Mouse (Mus musculus): ENCODE measurements around the gene Saysd1. TPM values are rescaled to one million over a fixed set of nuclear protein-coding genes. Genes with fewer than 3 reads are reported as not detected.

Saysd1 gene
- polyA plus RNA-seq, 1 experiment from 2014 or later: 13.4 TPM

DNA sequence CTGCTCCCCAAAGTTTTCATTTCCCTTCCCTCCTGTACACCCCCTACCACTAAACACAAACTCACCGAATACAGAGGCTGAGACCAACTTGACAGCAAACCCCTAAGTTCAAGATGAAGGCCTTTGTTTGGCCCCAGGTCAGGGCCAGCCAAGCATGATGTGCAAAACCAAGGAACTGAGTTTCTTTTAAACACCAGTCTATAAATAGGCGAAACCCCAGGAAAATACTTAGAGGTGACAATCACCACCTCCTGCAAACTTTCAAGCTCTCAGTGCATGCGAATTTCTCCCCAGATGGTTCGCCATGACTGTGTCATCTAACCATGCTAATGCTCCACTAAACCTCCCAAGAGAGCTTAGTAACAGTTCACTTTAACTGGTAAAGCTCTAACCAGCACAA lies 37.4 kb upstream of the Saysd1 start:
- H3K9ac ChIP-seq: no peak overlapping the region
- H3K9me3 ChIP-seq: no peaks in the 10 kb centered on the region
- H3K4me1 ChIP-seq: peaks cover 20% of the 10 kb centered on the region
- H3K36me3 ChIP-seq: no peaks in the 10 kb centered on the region
- ATAC-seq (ENCODE audit: insufficient number of reproducible peaks, low FRiP score, low TSS enrichment, low read depth): no peak
- 84% methylated on average over 4 of the region's 4 CpGs for WGBS
- H3K4me3 ChIP-seq: no peak overlapping the region
- H3K27me3 ChIP-seq: no peaks in the 10 kb centered on the region
- no peak overlapping the region for H3K4me2 ChIP-seq
- no peak overlapping the region for H3K27ac ChIP-seq

DNA sequence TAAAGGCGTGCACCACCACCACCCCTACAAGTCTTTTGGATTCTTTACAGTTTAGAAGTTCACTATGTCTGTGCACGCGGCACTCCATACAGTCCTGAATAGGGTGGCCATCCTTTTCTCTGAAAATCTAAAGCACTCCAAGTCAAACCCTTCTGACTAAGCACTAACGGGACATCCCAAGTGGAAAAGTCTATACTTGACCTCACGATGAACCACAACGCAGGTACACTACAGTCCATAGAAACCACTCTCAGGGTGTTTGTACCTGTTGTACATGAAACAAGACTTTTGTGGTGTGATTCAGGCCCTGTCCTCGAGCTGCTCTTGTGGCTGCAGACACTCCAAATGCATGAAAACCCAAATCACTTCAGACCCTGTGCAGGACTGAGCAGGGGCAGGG lies 36.8 kb upstream of the Saysd1 start:
- Histone ChIP-seq H3K4me2 (no peak overlapping the region), H3K4me1 (peaks cover 14% of the 10 kb centered on the region), H3K9me3 (no peaks in the 10 kb centered on the region), H3K27ac (no peak overlapping the region), H3K36me3 (no peaks in the 10 kb centered on the region), H3K4me3 (no peak overlapping the region), H3K9ac (no peak overlapping the region), H3K27me3 (no peaks in the 10 kb centered on the region)
- WGBS: 92% methylated on average over 7 of the region's 7 CpGs
- ATAC-seq (ENCODE audit: insufficient number of reproducible peaks, low FRiP score, low TSS enrichment, low read depth): no peak

DNA sequence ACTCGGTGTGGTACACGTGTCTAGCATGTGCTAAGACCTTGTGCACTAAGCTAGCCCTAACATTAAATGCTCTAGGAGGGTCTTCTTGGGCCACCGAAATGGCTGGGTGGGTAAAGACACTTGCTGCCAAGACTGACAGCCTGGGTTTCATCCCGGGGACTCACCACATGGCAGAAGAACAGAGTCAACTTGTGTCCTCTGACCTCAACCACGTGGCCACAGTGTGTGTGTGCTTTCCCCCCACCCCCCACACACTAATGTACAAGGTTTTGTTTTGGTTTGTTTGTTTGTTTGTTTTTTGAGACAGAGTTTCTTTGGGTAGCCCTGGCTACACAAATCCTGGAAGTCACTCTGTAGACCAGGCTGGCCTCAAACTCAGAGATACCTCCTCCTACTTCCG lies 36.4 kb upstream of the Saysd1 start:
- H3K27me3 ChIP-seq: no peaks in the 10 kb centered on the region
- no peak overlapping the region for H3K27ac ChIP-seq
- 93% methylated on average over 6 of the region's 6 CpGs for WGBS
- H3K4me3 ChIP-seq: no peak overlapping the region
- no peak overlapping the region for H3K4me2 ChIP-seq
- ATAC-seq (ENCODE audit: insufficient number of reproducible peaks, low FRiP score, low TSS enrichment, low read depth): no peak
- H3K9ac ChIP-seq: no peak overlapping the region
- no peaks in the 10 kb centered on the region for H3K9me3 ChIP-seq
- peaks cover 10% of the 10 kb centered on the region for H3K4me1 ChIP-seq
- H3K36me3 ChIP-seq: no peaks in the 10 kb centered on the region

DNA sequence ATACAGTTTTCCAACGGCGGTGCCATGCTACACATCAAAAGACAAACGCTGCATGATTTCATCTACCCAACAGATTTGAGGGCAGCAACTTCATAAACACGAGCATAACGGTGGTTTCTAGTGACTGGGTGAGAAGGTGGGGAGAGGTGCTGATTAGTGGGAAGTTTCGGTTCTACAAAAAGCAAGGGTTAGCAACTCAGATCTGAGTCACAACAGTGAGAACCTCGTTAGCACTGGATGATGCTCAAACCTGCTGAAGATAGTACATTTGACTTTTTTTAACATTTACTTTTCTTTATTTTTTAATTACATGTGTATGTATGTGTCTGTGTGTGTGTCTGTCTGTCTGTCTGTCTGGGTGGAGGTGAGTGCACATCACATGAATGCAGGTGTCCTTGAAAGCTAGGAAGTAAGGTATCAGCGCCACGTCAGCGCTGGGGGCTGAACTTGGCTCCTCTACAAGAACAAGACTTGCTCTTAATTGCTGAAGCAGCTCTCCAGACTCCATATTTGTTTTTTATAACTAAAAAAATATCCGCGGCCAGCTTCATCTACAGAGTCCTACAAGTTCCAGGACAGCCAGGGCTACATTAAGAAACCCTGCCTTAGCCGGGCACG lies 35.6 kb upstream of the Saysd1 start:
- Histone ChIP-seq H3K27ac (no peak overlapping the region), H3K4me3 (no peak overlapping the region), H3K4me2 (no peak overlapping the region), H3K36me3 (no peaks in the 10 kb centered on the region), H3K9ac (no peak overlapping the region), H3K27me3 (no peaks in the 10 kb centered on the region), H3K9me3 (no peaks in the 10 kb centered on the region), H3K4me1 (peaks cover 5% of the 10 kb centered on the region; the same call in 1 of the 2 replicates)
- 87% methylated on average over 14 of the region's 14 CpGs for WGBS
- no peak for ATAC-seq (ENCODE audit: insufficient number of reproducible peaks, low FRiP score, low TSS enrichment, low read depth)

DNA sequence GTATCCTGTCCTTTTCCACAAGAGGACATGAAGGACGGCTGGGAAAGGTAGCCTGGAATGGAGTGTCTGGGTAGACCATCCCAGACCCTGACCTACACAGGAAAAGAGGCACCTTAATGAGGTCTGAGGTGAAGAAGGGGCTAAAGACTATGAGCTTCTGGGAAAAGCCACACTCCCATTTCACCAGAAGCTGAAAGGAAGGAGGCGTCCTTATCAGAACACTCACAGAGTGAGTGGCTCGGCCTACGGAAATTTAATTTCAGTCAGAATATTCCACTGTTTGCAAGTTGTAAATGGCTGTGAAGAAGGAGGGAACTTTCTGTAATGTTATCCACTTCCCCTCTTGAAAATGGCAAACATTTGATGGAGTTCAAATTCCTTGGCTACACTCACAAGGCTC lies 34.6 kb upstream of the Saysd1 start:
- Histone ChIP-seq H3K9me3 (no peaks in the 10 kb centered on the region), H3K27ac (no peak overlapping the region), H3K27me3 (no peaks in the 10 kb centered on the region), H3K4me1 (peaks cover 4% of the 10 kb centered on the region; the same call in 1 of the 2 replicates), H3K36me3 (no peaks in the 10 kb centered on the region), H3K4me3 (no peak overlapping the region), H3K4me2 (no peak overlapping the region), H3K9ac (no peak overlapping the region)
- 50% methylated on average over 4 of the region's 4 CpGs for WGBS
- no peak for ATAC-seq (ENCODE audit: insufficient number of reproducible peaks, low FRiP score, low TSS enrichment, low read depth)

DNA sequence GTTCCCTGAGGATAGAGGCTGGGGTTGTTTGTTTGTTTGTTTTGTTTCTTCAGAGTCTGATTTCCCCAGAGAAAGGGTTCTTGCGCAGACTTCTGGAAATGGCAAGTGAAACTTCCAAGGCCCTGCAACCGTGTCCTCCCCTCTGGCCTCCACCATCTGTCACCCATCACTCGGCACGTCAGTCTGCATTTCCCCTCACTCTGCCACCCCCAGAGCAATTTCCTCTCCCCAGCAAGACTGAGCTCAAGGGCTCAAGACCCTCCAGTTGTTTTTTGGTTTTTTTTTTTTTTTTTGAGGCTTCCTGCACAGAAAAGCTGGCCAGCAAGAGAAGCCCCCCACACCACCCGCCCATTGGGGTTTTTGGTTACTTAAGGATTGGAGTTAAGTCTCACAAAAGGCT lies 34.2 kb upstream of the Saysd1 start:
- Histone ChIP-seq H3K9ac (no peak overlapping the region), H3K27me3 (no peaks in the 10 kb centered on the region), H3K4me2 (no peak overlapping the region), H3K4me1 (no peaks in the 10 kb centered on the region), H3K9me3 (no peaks in the 10 kb centered on the region), H3K36me3 (no peaks in the 10 kb centered on the region), H3K4me3 (no peak overlapping the region), H3K27ac (no peak overlapping the region)
- 58% methylated on average over 5 of the region's 5 CpGs for WGBS
- no peak for ATAC-seq (ENCODE audit: insufficient number of reproducible peaks, low FRiP score, low TSS enrichment, low read depth)

DNA sequence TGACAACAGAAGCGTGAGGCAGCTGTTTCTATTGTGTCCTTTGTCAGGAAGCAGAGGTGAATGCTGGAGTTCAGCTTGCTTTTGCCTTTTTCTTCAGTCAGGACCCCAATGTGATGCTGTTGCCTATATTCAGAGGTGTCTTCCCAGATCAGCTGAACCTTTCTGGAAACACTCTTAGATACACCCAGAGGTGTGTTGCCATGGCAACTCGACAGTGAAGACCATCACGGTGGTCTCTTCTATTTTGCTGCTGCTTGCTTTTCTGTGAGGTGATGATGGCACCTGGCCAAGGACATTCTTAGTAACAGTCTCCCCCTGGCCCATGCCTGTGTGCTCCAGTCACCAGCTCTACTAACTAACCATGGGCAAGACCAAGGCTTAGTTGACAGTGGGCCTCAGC lies 33.5 kb upstream of the Saysd1 start:
- H3K27me3 ChIP-seq: no peaks in the 10 kb centered on the region
- no peak overlapping the region for H3K4me2 ChIP-seq
- no peak for ATAC-seq (ENCODE audit: insufficient number of reproducible peaks, low FRiP score, low TSS enrichment, low read depth)
- no peak overlapping the region for H3K4me3 ChIP-seq
- no peaks in the 10 kb centered on the region for H3K4me1 ChIP-seq
- 70% methylated on average over 3 of the region's 3 CpGs for WGBS
- no peaks in the 10 kb centered on the region for H3K9me3 ChIP-seq
- H3K36me3 ChIP-seq: no peaks in the 10 kb centered on the region
- H3K9ac ChIP-seq: no peak overlapping the region
- no peak overlapping the region for H3K27ac ChIP-seq

DNA sequence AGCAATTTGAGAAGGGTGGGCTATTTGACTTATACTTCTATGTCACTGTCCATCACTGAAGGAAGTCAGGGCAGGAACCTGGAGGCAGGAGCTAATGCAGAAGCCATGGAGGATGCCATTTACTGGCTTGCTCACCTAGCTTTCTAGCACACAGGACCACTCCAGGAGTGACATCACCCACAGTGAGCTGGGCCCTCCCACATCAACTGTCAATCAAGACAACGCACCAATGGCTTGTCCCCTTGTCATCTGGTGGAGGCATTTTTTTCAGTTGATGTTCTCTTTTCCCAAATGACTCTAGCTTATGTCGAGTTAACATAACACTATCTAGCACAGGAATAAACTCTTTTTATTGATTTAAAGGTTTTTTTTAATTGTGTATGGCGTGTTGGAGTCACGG lies 30.9 kb upstream of the Saysd1 start:
- 87% methylated on average over 4 of the region's 4 CpGs for WGBS
- Histone ChIP-seq H3K27me3 (no peaks in the 10 kb centered on the region), H3K4me3 (no peak overlapping the region), H3K27ac (no peak overlapping the region), H3K4me1 (peaks cover 10% of the 10 kb centered on the region), H3K9me3 (no peaks in the 10 kb centered on the region), H3K36me3 (no peaks in the 10 kb centered on the region), H3K9ac (no peak overlapping the region), H3K4me2 (no peak overlapping the region)
- no peak for ATAC-seq (ENCODE audit: insufficient number of reproducible peaks, low FRiP score, low TSS enrichment, low read depth)

DNA sequence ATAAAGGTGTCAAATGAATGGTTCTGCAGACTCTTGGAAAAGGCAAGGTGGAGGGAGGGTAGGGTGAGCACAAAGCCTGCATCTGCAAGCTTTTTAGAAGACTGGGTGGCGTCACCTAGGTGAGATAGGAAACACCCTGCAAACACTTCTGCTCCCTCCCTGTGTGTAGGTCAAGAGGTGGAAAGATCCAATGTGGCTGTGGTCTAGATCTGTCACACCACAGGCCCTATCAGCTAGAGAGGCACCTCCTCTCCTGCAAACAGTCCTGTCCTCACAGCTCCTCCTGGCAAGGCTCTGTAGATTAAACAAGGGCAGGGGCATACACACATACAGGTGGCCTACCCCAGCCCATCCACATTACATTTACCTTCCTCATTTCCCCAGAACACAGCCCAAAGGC lies 30.1 kb upstream of the Saysd1 start:
- peaks cover 10% of the 10 kb centered on the region for H3K4me1 ChIP-seq
- H3K4me3 ChIP-seq: no peak overlapping the region
- H3K9ac ChIP-seq: no peak overlapping the region
- no peaks in the 10 kb centered on the region for H3K27me3 ChIP-seq
- WGBS: 90% methylated on average over 1 of the region's 1 CpGs
- no peak overlapping the region for H3K4me2 ChIP-seq
- no peaks in the 10 kb centered on the region for H3K36me3 ChIP-seq
- no peak for ATAC-seq (ENCODE audit: insufficient number of reproducible peaks, low FRiP score, low TSS enrichment, low read depth)
- H3K27ac ChIP-seq: no peak overlapping the region
- H3K9me3 ChIP-seq: no peaks in the 10 kb centered on the region

DNA sequence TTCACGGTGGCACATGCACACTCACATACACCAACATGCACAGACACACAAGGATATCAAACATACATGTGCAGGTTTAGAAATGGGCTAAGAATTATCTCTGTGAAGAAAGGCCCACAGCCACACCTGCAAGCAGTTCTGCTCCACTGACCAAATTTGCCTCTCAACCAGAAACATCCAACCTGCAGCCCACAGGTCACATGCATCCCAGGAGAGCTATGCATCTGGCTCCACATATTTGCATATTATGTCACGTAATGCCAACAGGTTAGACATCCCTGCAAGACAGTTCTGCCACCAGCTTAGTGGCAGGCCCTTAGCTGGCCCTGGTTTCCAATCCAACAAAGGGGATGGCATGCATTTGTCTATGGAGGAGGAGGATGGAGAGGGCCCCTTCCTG lies 29.7 kb upstream of the Saysd1 start:
- Histone ChIP-seq H3K9ac (no peak overlapping the region), H3K27me3 (no peaks in the 10 kb centered on the region), H3K9me3 (no peaks in the 10 kb centered on the region), H3K27ac (no peak overlapping the region), H3K4me2 (no peak overlapping the region), H3K4me1 (peaks cover 14% of the 10 kb centered on the region), H3K36me3 (no peaks in the 10 kb centered on the region), H3K4me3 (no peak overlapping the region)
- 87% methylated on average over 2 of the region's 2 CpGs for WGBS
- ATAC-seq (ENCODE audit: insufficient number of reproducible peaks, low FRiP score, low TSS enrichment, low read depth): no peak

DNA sequence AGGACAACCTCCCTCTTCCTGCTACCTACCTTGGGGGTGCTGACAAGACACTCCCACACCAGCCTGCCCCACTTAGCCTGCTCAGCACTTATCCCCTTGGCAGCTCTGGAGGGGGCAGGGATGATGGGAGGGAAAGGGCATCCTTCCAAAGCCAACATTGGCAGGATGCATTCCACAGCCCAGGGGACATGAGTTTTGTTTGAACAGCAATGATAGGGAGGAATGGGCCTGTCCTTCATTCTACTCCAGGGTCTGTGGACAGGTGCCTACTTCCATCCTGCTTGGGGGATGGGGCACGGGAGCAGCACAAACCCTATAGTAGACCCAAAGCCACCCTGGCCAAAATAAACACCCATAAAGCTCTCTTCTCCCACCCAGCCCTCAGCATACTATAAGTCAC lies 27.1 kb upstream of the Saysd1 start:
- H3K9me3 ChIP-seq: no peaks in the 10 kb centered on the region
- WGBS: 68% methylated on average over 1 of the region's 1 CpGs
- no peaks in the 10 kb centered on the region for H3K36me3 ChIP-seq
- H3K27ac ChIP-seq: no peak overlapping the region
- no peak overlapping the region for H3K4me2 ChIP-seq
- H3K4me3 ChIP-seq: no peak overlapping the region
- H3K4me1 ChIP-seq: peaks cover 16% of the 10 kb centered on the region
- no peak overlapping the region for H3K9ac ChIP-seq
- ATAC-seq (ENCODE audit: insufficient number of reproducible peaks, low FRiP score, low TSS enrichment, low read depth): no peak
- H3K27me3 ChIP-seq: no peaks in the 10 kb centered on the region

DNA sequence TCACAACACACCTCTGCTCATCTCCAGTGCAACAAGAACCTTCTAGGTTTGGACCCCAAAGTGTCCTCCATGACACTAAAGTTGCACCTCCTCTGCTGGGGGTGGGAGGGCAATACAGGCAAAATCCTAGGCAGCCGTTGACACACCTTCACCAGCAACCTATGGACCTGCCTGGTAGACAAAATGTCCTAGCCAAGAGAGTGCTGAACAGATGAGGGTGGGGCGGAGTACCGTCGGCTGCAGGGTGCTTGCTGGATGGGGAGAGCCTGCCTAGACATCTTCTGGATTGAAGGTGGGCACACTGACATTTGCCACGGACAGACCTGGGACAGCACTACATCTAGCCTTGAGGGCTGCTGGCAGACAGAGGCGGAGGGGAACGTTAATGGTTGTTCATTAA lies 26.1 kb upstream of the Saysd1 start:
- H3K9ac ChIP-seq: no peak overlapping the region
- ATAC-seq (ENCODE audit: insufficient number of reproducible peaks, low FRiP score, low TSS enrichment, low read depth): no peak
- peaks cover 16% of the 10 kb centered on the region for H3K4me1 ChIP-seq
- no peak overlapping the region for H3K27ac ChIP-seq
- 81% methylated on average over 7 of the region's 7 CpGs for WGBS
- H3K4me3 ChIP-seq: no peak overlapping the region
- H3K27me3 ChIP-seq: no peaks in the 10 kb centered on the region
- no peaks in the 10 kb centered on the region for H3K9me3 ChIP-seq
- H3K36me3 ChIP-seq: no peaks in the 10 kb centered on the region
- H3K4me2 ChIP-seq: no peak overlapping the region

DNA sequence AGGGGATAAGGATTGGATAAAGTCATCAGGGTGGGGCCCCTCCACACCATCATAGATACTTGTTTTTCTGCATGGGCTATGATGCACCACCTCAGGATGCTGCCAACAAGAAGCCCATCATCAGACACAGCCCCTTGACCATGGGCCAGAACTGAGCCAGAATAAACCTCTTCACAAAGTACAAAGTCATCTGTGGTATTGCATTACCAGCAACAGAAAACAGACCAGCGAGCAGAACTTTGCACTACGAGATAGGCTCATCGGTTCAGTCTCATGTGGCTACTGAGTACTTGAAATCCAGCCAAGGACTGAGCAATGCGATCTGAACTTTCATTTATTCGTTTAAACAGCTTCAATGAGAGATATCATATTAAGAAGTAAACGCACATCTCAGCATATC lies 24.4 kb upstream of the Saysd1 start:
- peaks cover 16% of the 10 kb centered on the region for H3K4me1 ChIP-seq
- no peaks in the 10 kb centered on the region for H3K27me3 ChIP-seq
- no peak overlapping the region for H3K4me3 ChIP-seq
- ATAC-seq (ENCODE audit: insufficient number of reproducible peaks, low FRiP score, low TSS enrichment, low read depth): no peak
- WGBS: 60% methylated on average over 6 of the region's 6 CpGs
- H3K9me3 ChIP-seq: no peaks in the 10 kb centered on the region
- no peak overlapping the region for H3K27ac ChIP-seq
- no peaks in the 10 kb centered on the region for H3K36me3 ChIP-seq
- H3K9ac ChIP-seq: no peak overlapping the region
- no peak overlapping the region for H3K4me2 ChIP-seq
